Mouse (Mus musculus) CH12.LX (cell line): ENCODE measurements around the gene Hoxa13. TPM values are rescaled to one million over a fixed set of nuclear protein-coding genes. Genes with fewer than 3 reads are reported as not detected.

Experiments
- DNase-seq: peaks from one replicate; pipeline ENCODE4 v3.0.0-alpha.2; 2013; ENCODE audit errors: extremely low read depth
- H3K27ac ChIP-seq: 2 replicates; pipeline ENCODE4 v1.5.1; 2012; ENCODE audit warnings: low read depth, mild to moderate bottlenecking, control low read depth, moderate library complexity; ENCODE audit not compliant: insufficient read depth
- H3K27me3 ChIP-seq: replicated peaks from 2 replicates; pipeline ENCODE3; 2012; ENCODE audit warnings: inconsistent platforms
- H3K36me3 ChIP-seq, 2 experiments: replicated peaks in 1 of 2; 2 replicates each; pipeline versions ENCODE3 to v1.6.1; 2012; ENCODE audit warnings: inconsistent platforms in 1 of 2, low read length in 1 of 2, mild to moderate bottlenecking in 1 of 2, mixed read lengths in 1 of 2, moderate library complexity in 1 of 2; ENCODE audit not compliant: control insufficient read depth in 1 of 2, insufficient read depth in 1 of 2
- H3K4me1 ChIP-seq, 2 experiments: 2 replicates each; pipeline ENCODE4 v1.6.1; 2012; ENCODE audit warnings: inconsistent platforms in 1 of 2, moderate library complexity in 1 of 2; ENCODE audit not compliant: insufficient read depth in 2 of 2, control insufficient read depth in 1 of 2
- H3K4me2 ChIP-seq: 2 replicates; pipeline ENCODE4 v1.6.1; 2012; ENCODE audit warnings: low read depth, mild to moderate bottlenecking, control low read depth; ENCODE audit not compliant: poor library complexity, insufficient read depth, severe bottlenecking
- H3K4me3 ChIP-seq, 3 experiments: fragments of 150-350 bp in 1 of 3; sonication (generic) in 1 of 3; replicated peaks in 1 of 3; 2 replicates each; pipeline versions ENCODE3 to v1.5.1; 2011 to 2012; ENCODE audit warnings: low read depth in 2 of 3, low read length in 2 of 3, mild to moderate bottlenecking in 2 of 3, moderate library complexity in 2 of 3, control low read depth in 1 of 3, improper control_type of control experiment in 1 of 3, inconsistent platforms in 1 of 3, mixed read lengths in 1 of 3; ENCODE audit not compliant: poor library complexity in 1 of 3
- H3K79me2 ChIP-seq: replicated peaks from 2 replicates; pipeline ENCODE4 v1.6.1; 2012; ENCODE audit warnings: mild to moderate bottlenecking, moderate library complexity; ENCODE audit not compliant: control insufficient read depth, poor library complexity, insufficient read depth, severe bottlenecking; ENCODE audit errors: extremely low read depth
- H3K9ac ChIP-seq: 2 replicates; pipeline ENCODE4 v1.6.1; 2012; ENCODE audit warnings: low read depth, mild to moderate bottlenecking, control low read depth, moderate library complexity; ENCODE audit not compliant: insufficient read depth
- H3K9me3 ChIP-seq: replicated peaks from 2 replicates; pipeline ENCODE3; 2012; ENCODE audit warnings: low read length, inconsistent platforms, mixed read lengths
- BHLHE40 ChIP-seq: IDR thresholded peaks from 2 replicates; pipeline ENCODE4 v1.6.1; 2011; ENCODE audit warnings: mild to moderate bottlenecking, low read depth, low read length, improper control_type of control experiment
- CHD1 ChIP-seq: IDR thresholded peaks from 2 replicates; pipeline ENCODE4 v1.6.1; 2012; ENCODE audit warnings: low read depth, low read length, improper control_type of control experiment, inconsistent platforms
- CTCF ChIP-seq, 2 experiments: IDR thresholded peaks in 1 of 2; conservative IDR thresholded peaks in 1 of 2; 2 replicates each; pipeline ENCODE4 v1.5.1; 2011 to 2012; ENCODE audit warnings: low read depth in 2 of 2, low read length in 2 of 2, improper control_type of control experiment in 1 of 2, inconsistent platforms in 1 of 2, mild to moderate bottlenecking in 1 of 2, moderate library complexity in 1 of 2
- E2F4 ChIP-seq: IDR thresholded peaks from 2 replicates; pipeline ENCODE4 v1.6.1; 2011; ENCODE audit warnings: low read depth, low read length, improper control_type of control experiment; ENCODE audit not compliant: insufficient replicate concordance
- ELF1 ChIP-seq: IDR thresholded peaks from 2 replicates; pipeline ENCODE4 v1.6.1; 2014; ENCODE audit warnings: low read depth, mild to moderate bottlenecking, inconsistent platforms, low read length, improper control_type of control experiment
- EP300 ChIP-seq: IDR thresholded peaks from 2 replicates; pipeline ENCODE4 v1.6.1; 2011; ENCODE audit warnings: low read length, improper control_type of control experiment
- ETS1 ChIP-seq: conservative IDR thresholded peaks from 2 replicates; pipeline ENCODE4 v1.6.1; 2012; ENCODE audit warnings: low read depth, mild to moderate bottlenecking, inconsistent platforms, low read length, improper control_type of control experiment, moderate library complexity
- IRF4 ChIP-seq: IDR thresholded peaks from 2 replicates; pipeline ENCODE4 v1.6.1; 2014; ENCODE audit warnings: low read depth, mild to moderate bottlenecking, inconsistent platforms, low read length, improper control_type of control experiment
- JUN ChIP-seq: IDR thresholded peaks from 2 replicates; pipeline ENCODE4 v1.6.1; 2011; ENCODE audit warnings: low read depth, mild to moderate bottlenecking, low read length, improper control_type of control experiment, moderate library complexity; ENCODE audit not compliant: insufficient read depth
- JUND ChIP-seq: conservative IDR thresholded peaks from 2 replicates; pipeline ENCODE4 v1.6.1; 2011; ENCODE audit warnings: low read depth, low read length, improper control_type of control experiment
- KAT2A ChIP-seq: IDR thresholded peaks from 2 replicates; pipeline ENCODE4 v1.6.1; 2012; ENCODE audit warnings: low read length, improper control_type of control experiment, inconsistent platforms; ENCODE audit not compliant: insufficient replicate concordance
- MAFK ChIP-seq: IDR thresholded peaks from 2 replicates; pipeline ENCODE4 v1.6.1; 2011; ENCODE audit warnings: low read length, improper control_type of control experiment; ENCODE audit not compliant: insufficient replicate concordance
- MAX ChIP-seq: IDR thresholded peaks from 2 replicates; pipeline ENCODE4 v1.6.1; 2011; ENCODE audit warnings: low read length, improper control_type of control experiment
- MAZ ChIP-seq: IDR thresholded peaks from 2 replicates; pipeline ENCODE4 v1.6.1; 2012; ENCODE audit warnings: low read depth, mild to moderate bottlenecking, inconsistent platforms, low read length, improper control_type of control experiment, moderate library complexity
- MEF2A ChIP-seq: IDR thresholded peaks from 2 replicates; pipeline ENCODE4 v1.6.1; 2014; ENCODE audit warnings: low read depth, mild to moderate bottlenecking, inconsistent platforms, low read length, improper control_type of control experiment, borderline replicate concordance
- MXI1 ChIP-seq: IDR thresholded peaks from 2 replicates; pipeline ENCODE4 v1.6.1; 2011; ENCODE audit warnings: mild to moderate bottlenecking, low read depth, low read length, improper control_type of control experiment
- MYC ChIP-seq: IDR thresholded peaks from 2 replicates; pipeline ENCODE4 v1.6.1; 2011; ENCODE audit warnings: low read depth, mild to moderate bottlenecking, improper control_type of control experiment, low read length
- NELFE ChIP-seq: IDR thresholded peaks from 2 replicates; pipeline ENCODE4 v1.6.1; 2011; ENCODE audit warnings: low read depth, low read length, improper control_type of control experiment
- NRF1 ChIP-seq: IDR thresholded peaks from 2 replicates; pipeline ENCODE4 v1.6.1; 2014; ENCODE audit warnings: low read depth, mild to moderate bottlenecking, inconsistent platforms, low read length, improper control_type of control experiment, moderate library complexity
- PAX5 ChIP-seq: IDR thresholded peaks from 2 replicates; pipeline ENCODE4 v1.6.1; 2012; ENCODE audit warnings: low read length, inconsistent platforms, mixed read lengths
- POLR2AphosphoS2 ChIP-seq: IDR thresholded peaks from 2 replicates; pipeline ENCODE4 v1.6.1; 2011; ENCODE audit warnings: low read depth, low read length, improper control_type of control experiment
- RAD21 ChIP-seq: IDR thresholded peaks from 2 replicates; pipeline ENCODE4 v1.6.1; 2011; ENCODE audit warnings: low read depth, mild to moderate bottlenecking, low read length, improper control_type of control experiment, moderate library complexity
- RCOR1 ChIP-seq: conservative IDR thresholded peaks from 2 replicates; pipeline ENCODE4 v1.6.1; 2012; ENCODE audit warnings: low read depth, mild to moderate bottlenecking, inconsistent platforms, low read length, improper control_type of control experiment
- SIN3A ChIP-seq: IDR thresholded peaks from 2 replicates; pipeline ENCODE4 v1.6.1; 2012; ENCODE audit warnings: low read length, improper control_type of control experiment, inconsistent platforms
- SMC3 ChIP-seq: IDR thresholded peaks from 2 replicates; pipeline ENCODE4 v1.6.1; 2011; ENCODE audit warnings: low read depth, low read length, improper control_type of control experiment
- TBP ChIP-seq: conservative IDR thresholded peaks from 2 replicates; pipeline ENCODE4 v1.6.1; 2011; ENCODE audit warnings: low read depth, low read length, improper control_type of control experiment
- UBTF ChIP-seq: IDR thresholded peaks from 2 replicates; pipeline ENCODE4 v1.6.1; 2012; ENCODE audit warnings: low read depth, mild to moderate bottlenecking, inconsistent platforms, low read length, improper control_type of control experiment, moderate library complexity
- USF1 ChIP-seq: IDR thresholded peaks from 2 replicates; pipeline ENCODE4 v1.6.1; 2014; ENCODE audit warnings: low read depth, mild to moderate bottlenecking, inconsistent platforms, low read length, improper control_type of control experiment
- USF2 ChIP-seq: conservative IDR thresholded peaks from 2 replicates; pipeline ENCODE4 v1.6.1; 2011; ENCODE audit warnings: low read depth, low read length, improper control_type of control experiment
- ZC3H11A ChIP-seq: IDR thresholded peaks from 2 replicates; pipeline ENCODE4 v1.6.1; 2012; ENCODE audit warnings: low read depth, mild to moderate bottlenecking, inconsistent platforms, low read length, improper control_type of control experiment
- ZKSCAN1 ChIP-seq: IDR thresholded peaks from 2 replicates; pipeline ENCODE4 v1.6.1; 2012; ENCODE audit warnings: low read depth, inconsistent platforms, low read length, improper control_type of control experiment, borderline replicate concordance
- ZMIZ1 ChIP-seq: IDR thresholded peaks from 2 replicates; pipeline ENCODE4 v1.6.1; 2012; ENCODE audit warnings: low read depth, mild to moderate bottlenecking, inconsistent platforms, low read length, improper control_type of control experiment
- ZNF384 ChIP-seq: IDR thresholded peaks from 2 replicates; pipeline ENCODE4 v1.6.1; 2012; ENCODE audit warnings: low read depth, low read length, improper control_type of control experiment, inconsistent platforms
- dilution Hi-C: fragments of 300-500 bp; cut with MboI; formaldehyde crosslinking; loops from 2 replicates; pipeline ENCODE4 v1.14.3; 2020; ENCODE audit warnings: low sequenced_read_pairs; ENCODE audit not compliant: extremely low pct_unique_long_range_greater_than_20kb, extremely low pct_ligation_motif_present
- in situ Hi-C: fragments of 300-500 bp; cut with MboI; formaldehyde crosslinking; loops from 3 replicates; pipeline ENCODE4 v1.14.3; 2019; ENCODE audit warnings: low sequenced_read_pairs, low pct_ligation_motif_present, low pct_unique_long_range_greater_than_20kb, mixed read lengths
- polyA plus RNA-seq: library from polyadenylated mRNA; unstranded; fragments of >175 nt; gene quantifications from 2 replicates; pipeline ENCODE4 v1.2.1, GENCODE M21; 2012; ENCODE audit warnings: low read depth; ENCODE audit not compliant: insufficient read length
- total RNA-seq, 2 experiments: library from RNA; depleted of rRNA; stranded (reverse); fragments of 300-350 nt in 1 of 2; fragments of >200 nt in 1 of 2; gene quantifications; 2 replicates each; pipeline ENCODE4 v1.2.3; 2012 to 2014

The Hoxa13 gene
- total and polyA plus RNA-seq, 3 experiments: 0.17 TPM; not detected in 2

DNA sequence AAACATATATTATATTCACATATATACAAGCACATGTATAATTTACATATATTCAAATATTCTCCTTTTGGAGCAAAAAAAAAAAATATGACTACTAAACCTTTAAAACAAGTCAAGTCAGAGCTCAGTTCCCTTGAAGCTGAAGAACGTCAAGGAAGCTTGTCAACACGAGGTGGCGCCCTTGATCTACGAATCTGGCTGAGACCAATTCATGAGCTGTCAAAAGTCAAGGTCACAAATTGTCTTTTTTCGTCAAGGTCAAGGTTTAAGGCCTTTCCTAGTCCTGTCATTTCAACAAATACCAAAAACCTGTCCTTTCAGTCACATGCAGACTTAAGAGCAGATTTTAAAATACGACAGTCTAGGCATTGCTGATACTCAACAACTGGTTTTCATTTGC, 3.7 kb downstream of the Hoxa13 start:
- H3K27me3 ChIP-seq: peaks cover 7% of the 10 kb centered on the region
- H3K9ac ChIP-seq: no peak overlapping the region
- H3K9me3 ChIP-seq: peaks cover 24% of the 10 kb centered on the region
- no peaks in the 10 kb centered on the region for H3K4me1 ChIP-seq
- H3K79me2 ChIP-seq: no peaks in the 10 kb centered on the region
- H3K27ac ChIP-seq: no peak overlapping the region
- TF ChIP-seq E2F4: no peak
- TF ChIP-seq MAX: no peak
- no peak for TF ChIP-seq IRF4
- no peak; the same call in 1 of the 2 replicates for TF ChIP-seq ZNF384
- TF ChIP-seq CTCF (conservative IDR thresholded peaks at IDR 0.05 in 1 of 2, IDR thresholded peaks at IDR 0.05 in 1 of 2; ENCODE audit: low read depth in 2 of 2, low read length in 2 of 2): peak; percentile 40 to 92
- TF ChIP-seq MEF2A: no peak
- TF ChIP-seq CHD1: no peak
- no peak for TF ChIP-seq BHLHE40
- no peak for TF ChIP-seq ZKSCAN1
- no peak for TF ChIP-seq MAZ
- TF ChIP-seq TBP: no peak
- TF ChIP-seq ELF1: no peak
- no peak for TF ChIP-seq EP300
- TF ChIP-seq ETS1: no peak
- TF ChIP-seq USF1: no peak
- peak; percentile 88 for TF ChIP-seq SMC3
- no peak for TF ChIP-seq SIN3A
- TF ChIP-seq JUND: no peak
- TF ChIP-seq KAT2A: no peak
- TF ChIP-seq MXI1: no peak
- no peak for TF ChIP-seq MAFK
- no peak for TF ChIP-seq USF2
- TF ChIP-seq ZC3H11A: peak; percentile 47
- TF ChIP-seq JUN: no peak
- TF ChIP-seq NRF1: no peak
- TF ChIP-seq RAD21: peak; percentile 99
- no peak for TF ChIP-seq POLR2AphosphoS2
- TF ChIP-seq NELFE: no peak
- no peak for TF ChIP-seq ZMIZ1
- TF ChIP-seq PAX5: no peak
- TF ChIP-seq UBTF: no peak
- no peak for TF ChIP-seq RCOR1
- no peak for TF ChIP-seq MYC
- in situ Hi-C loops: loop anchor here (25.0 kb wide), 1 partner anchor 655 kb away; no protein-coding TSS in a partner anchor
- peak overlapping the region; percentile 38; the same call in 1 of the 2 replicates for H3K4me2 ChIP-seq
- dilution Hi-C loops: no loop called here
- DNase-seq: peak; percentile 71
- H3K36me3 ChIP-seq: no peaks in the 10 kb centered on the region
- H3K4me3 ChIP-seq: no peak overlapping the region
